Mouse (Mus musculus) brain, embryonic 14.5 days (tissue): ENCODE data around the gene Gm7861. TPM values are rescaled to one million over a fixed set of nuclear protein-coding genes. Genes with fewer than 3 reads are reported as not detected.
"Not testable (repeated sequence)": the region's sequence is repeated elsewhere in the genome, so short reads cannot be mapped to it uniquely, and the experiment has no call there.

ENCODE experiments used
- DNase-seq: peaks from one replicate; pipeline ENCODE4 v3.0.0-alpha.2; 2011; ENCODE audit warnings: low read depth
- polyA plus RNA-seq: library from polyadenylated mRNA; depleted of rRNA; stranded (reverse); fragments of >200 nt; gene quantifications from 2 replicates; pipeline ENCODE4 v1.2.3, GENCODE M21; 2012; rRNA removed

Gm7861 gene
- not detected in 2 replicates for polyA plus RNA-seq

DNA sequence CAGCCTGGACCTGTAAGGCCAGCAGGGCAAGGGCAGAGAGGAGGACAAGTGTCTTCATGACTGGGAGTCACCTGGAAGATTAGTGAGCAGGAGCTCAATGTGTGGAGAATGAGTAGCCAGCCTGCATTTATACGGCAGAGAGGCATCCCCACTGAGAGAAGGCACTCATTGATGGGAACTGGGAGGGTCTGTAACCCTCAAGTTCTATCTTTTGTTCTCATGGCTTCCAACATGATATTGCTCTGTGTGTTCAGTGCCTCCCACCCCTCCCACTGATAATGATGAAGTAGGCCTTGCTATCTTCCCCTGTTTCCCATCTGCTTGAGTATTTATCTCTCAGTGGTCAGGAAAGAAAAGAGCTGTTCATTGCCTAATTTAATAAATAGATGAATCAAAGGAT, at the start of gene Gm7861:
Gene Gm7861, minus strand, starts transcription at position 101 of the 400 bp plus-strand sequence.
- DNase-seq = not testable (repeated sequence)

DNA sequence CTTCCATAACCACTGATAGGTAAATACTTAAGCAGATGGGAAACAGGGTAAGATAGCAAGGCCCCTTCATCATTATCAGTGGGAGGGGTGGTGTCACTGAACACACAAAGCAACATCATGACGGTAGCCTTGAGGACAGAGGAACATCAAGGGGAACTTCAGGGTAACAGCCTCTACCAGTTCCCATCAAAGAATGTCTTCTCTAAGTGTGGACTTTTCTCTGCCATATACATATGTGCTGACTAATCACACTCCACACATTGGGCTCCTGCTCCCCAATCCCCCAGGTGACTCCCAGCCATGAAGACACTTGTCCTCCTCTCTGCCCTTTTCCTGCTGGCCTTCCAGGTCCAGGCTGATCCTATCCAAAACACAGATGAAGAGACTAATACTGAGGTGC, 23.6 kb upstream of the Gm7861 start, which contains the start of gene Defa26:
Gene Defa26, plus strand, starts transcription at position 301 of the 400 bp plus-strand sequence.
- not testable (repeated sequence) for DNase-seq

GRCm38 (mm10) chr8:21582706-21583105, 11.6 kb downstream of the Gm7861 start, which contains the start of gene Defa28:
Defa28 (plus strand) TSS chr8:21583006.
- DNase-seq = not testable (repeated sequence)

GRCm38 (mm10) chr8:21565086-21565485, 29.2 kb downstream of the Gm7861 start, which contains the start of gene Defa37:
Defa37 (plus strand) TSS chr8:21565386.
- DNase-seq = not testable (repeated sequence)

Other genes starting within 250 kb of the Gm7861 start
- not detected in 2 replicates for gene Defa2, start 216.0 kb downstream of the Gm7861 start, polyA plus RNA-seq
- gene Defa33, start 202.7 kb downstream of the Gm7861 start, polyA plus RNA-seq = not detected in 2 replicates
- not detected in 2 replicates for gene Defa36, start 167.1 kb downstream of the Gm7861 start, polyA plus RNA-seq
- gene Gm7849, start 137.9 kb downstream of the Gm7861 start, polyA plus RNA-seq = not detected in 2 replicates
- not detected in 2 replicates for gene Defa20, start 85.2 kb downstream of the Gm7861 start, polyA plus RNA-seq
- gene Defa32, start 65.5 kb downstream of the Gm7861 start, polyA plus RNA-seq = not detected in 2 replicates
- gene Defa37, start 29.1 kb downstream of the Gm7861 start, polyA plus RNA-seq = not detected in 2 replicates
- not detected in 2 replicates for gene Defa28, start 11.5 kb downstream of the Gm7861 start, polyA plus RNA-seq
- not detected in 2 replicates for gene Defa26, start 23.7 kb upstream of the Gm7861 start, polyA plus RNA-seq
- not detected in 2 replicates for gene Defa17, start 61.3 kb upstream of the Gm7861 start, polyA plus RNA-seq
- gene Defa34, start 71.3 kb upstream of the Gm7861 start, polyA plus RNA-seq = not detected in 2 replicates
- not detected in 2 replicates for gene AY761184, start 109.1 kb upstream of the Gm7861 start, polyA plus RNA-seq
- not detected in 2 replicates for gene Defa24, start 140.0 kb upstream of the Gm7861 start, polyA plus RNA-seq
- gene Defb50, start 229.0 kb upstream of the Gm7861 start, polyA plus RNA-seq = not detected in 2 replicates
- gene Defb2, start 245.4 kb upstream of the Gm7861 start, polyA plus RNA-seq = not detected in 2 replicates